Mouse (Mus musculus) adrenal gland, adult 8-10 months (tissue): ENCODE data around the gene Ablim1. TPM values are rescaled to one million over a fixed set of nuclear protein-coding genes. Genes with fewer than 3 reads are reported as not detected.

Experiments
- DNase-seq: peaks from one replicate; pipeline ENCODE4 v3.0.0; 2022
- total RNA-seq, 4 experiments: library from RNA; stranded (reverse); gene quantifications; 2 replicates each; pipeline ENCODE4 v1.2.4; 2022

The Ablim1 gene
- total RNA-seq, 4 experiments from 2014 or later, result 31.0 to 43.9 (median 33.1) TPM

DNA sequence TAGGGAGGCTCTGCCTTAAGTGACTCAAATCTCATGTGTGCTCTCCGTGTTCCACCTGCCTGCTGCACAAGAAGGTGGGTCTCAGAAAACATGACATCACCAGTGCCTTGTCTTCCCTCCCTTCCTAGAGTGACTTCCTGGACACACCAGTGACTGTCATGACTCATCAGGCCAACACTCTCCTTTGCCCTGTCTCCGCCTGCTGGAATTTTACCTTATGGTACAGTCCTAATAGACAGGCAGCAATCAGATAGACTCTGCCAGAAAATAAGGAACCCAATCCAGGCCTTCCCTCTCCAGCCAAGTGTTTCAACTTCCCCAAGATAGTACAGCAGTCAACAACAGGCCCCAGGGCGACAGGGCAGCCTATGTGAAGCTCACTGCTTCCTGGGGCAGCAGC, 133.8 kb downstream of the Ablim1 start:
- DNase-seq, result no peak

DNA sequence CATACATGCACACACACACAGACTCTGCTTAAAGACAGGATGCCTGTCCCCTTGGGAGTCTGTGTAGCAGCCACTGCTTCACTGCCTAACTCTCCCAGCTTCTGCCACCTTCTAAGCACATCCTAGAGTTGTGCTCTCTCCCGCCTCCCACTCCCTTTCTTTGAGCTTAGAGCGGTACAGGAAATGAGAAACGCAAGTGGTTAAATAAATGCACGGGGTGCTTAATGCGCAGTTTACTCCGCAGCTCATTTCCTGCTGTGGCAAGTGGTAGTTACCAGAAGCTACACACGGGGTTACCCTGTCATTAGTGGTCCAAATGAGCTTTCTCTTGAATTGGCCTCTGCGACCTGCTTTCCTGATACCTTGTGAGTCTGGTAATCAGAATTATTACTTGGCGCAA, 134.4 kb downstream of the Ablim1 start:
- DNase-seq, result no peak

DNA sequence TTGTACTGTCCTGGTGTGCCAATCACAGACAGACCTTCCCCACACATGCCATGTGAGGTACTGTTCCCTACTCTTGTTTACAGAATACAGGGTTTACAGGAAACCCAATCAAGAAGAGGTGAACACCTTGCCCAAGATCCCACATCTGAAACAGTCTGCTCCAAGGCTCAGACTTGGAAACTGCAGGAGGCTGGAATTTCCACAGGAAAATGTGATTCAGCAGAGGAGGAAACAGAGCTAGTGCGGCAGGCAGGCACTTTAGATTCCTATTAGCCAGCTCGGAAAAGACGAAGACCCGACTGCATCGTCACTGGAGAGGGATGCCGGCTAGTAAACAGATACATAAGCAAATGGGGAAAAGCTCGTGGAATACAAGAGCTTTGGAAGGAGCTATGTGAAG, 135.4 kb downstream of the Ablim1 start:
- DNase-seq, result no peak

DNA sequence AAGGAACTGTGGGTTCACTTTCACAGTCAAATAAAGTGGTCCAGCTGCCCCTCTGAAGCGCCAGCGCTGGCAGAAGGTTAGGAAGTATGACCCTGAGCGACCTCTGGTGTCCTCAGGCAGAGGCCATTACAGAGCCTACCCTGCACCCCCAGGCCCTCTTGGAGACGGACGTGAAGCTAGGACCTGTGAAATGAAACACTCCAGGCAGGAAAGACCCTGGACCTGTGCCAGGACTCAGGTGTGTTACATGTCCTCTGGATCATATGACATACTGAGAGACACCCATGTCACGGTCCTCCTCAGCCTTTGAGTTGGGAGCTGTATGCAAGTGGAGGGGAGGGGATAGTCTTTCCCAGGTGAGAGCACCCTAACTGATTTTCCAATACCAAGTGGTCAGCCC, 137.4 kb downstream of the Ablim1 start:
- no peak for DNase-seq

DNA sequence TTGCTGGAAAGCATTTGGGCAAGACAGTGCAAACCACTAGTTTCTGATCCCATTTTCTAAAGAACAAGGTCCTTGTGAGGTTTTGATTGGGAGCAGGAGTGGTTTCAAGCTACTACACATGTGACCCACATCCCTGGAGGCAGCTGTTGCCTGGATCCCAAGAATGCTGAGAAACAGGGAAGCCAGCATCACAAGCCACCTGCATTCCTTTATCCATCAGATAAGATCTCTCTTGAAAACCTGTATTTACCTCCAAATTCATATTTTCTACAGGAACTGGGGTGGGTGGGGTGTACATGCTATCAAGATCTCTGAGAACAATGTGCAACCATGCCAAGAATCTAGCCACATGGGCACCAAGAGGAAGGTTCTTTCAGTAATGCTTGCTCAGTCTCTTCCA, 139.6 kb downstream of the Ablim1 start:
- DNase-seq, result no peak

DNA sequence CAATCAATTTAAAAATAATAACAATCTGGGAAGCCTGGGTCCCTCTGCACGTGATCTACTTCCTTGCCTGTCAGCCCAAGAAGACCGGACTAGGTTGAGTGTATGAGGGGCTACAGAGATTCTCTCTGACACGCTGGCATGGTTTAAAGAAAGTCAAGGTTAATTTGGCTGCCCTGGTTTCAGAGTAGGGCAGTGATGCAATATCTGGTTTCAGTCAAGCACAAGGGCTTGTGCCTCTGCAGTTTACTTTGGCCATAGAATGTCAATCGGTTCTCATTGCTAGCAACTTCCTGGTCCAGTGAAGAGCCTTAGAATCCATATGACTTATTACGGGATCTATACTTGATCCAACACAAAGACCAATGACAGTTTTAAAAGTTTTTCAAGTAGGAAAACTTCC, 140.2 kb downstream of the Ablim1 start:
- DNase-seq, result no peak

DNA sequence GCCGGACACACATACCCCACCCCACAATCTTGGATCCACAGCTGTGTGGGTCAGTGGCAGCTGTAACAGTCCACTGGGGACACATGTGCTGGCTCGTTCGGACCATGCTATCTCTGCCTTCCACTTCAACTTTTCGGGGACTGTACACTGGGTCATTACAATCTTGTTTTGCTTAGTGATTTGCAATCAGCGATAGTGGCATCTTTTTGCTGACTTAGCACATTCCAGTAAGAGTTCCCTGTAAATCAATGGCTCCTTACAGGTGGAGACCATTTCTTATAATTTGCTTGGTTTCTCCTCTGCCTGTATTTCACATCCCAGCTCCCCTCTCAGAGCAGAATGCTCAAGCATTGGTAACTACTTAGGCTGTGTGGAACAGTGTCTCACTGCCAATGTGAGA, 140.7 kb downstream of the Ablim1 start:
- DNase-seq, result no peak

DNA sequence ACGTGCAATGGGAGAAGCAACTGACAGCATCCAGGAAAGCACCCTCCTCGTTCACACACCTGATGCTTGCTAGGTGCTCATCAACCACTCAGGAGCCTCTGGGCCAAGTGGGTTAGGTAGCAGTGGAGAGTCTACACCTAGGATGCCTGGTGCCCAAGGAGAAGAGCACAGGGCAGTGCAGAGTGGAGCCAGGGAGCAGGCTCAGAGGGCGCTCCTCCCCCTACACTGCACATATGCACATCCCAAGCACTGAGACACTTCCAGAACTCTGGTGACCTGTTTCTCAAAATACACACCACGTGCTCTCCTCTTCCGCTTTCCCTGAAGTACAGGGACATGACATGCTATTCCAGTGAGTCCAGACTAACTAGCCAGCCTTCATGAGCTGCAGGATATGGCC, 142.4 kb downstream of the Ablim1 start:
- DNase-seq, result no peak

DNA sequence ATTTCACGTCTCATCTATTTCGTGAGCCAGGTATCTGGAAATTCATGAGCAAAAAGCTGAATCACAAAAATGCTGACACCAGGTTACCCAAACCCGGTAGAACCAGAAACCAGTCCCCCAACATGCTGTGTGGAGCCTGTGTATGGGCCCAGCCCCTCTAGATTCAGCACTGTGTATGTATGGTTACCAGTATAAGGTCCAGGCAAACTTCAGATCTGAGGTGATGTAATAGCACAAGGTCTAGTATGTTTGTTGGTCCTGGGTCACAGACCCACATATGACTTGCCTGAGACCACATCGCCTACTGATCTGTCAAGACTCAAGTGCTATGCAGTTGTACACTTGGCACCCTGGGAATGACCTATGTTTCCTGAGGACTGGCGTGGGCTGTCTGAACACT, 143.8 kb downstream of the Ablim1 start:
- no peak for DNase-seq

DNA sequence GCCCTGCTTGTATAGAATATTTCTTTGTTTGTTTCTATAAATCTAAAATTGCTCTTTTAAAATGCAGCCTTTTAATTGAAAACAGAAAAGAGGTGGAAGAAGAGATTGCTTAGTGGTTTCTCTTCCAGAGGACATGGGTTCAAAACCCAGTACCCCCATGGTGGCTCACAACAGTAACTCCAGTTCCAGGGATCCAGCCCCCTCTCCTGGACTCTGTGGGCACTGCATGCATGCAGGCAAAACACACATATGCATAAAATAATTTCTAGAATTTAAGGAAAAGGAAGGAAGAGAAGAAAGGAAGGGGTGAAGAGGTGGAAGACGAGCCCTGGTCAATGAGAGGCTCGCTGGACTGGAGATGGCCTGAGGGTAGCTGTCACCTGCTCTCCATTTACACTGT, 145.2 kb downstream of the Ablim1 start:
- no peak for DNase-seq

DNA sequence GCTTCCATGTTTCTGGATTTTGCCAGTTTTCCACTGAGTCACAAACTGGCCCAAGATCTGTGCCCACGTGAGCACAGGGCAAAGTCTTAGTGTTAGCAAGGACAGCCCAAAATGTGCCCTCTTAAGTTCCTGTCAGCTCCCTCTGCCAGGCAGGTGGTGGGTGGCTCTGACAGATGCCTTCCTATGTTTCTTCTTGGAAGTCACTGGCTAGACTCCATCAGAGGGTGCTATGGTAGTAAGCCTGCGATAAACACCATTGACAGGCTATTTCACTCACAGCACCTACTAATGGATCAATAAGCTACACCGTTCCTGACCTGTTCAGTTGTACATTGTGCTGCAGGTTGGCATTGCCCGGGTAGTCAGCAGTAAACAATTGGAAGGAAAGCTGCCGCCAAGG, 147.0 kb downstream of the Ablim1 start:
- no peak for DNase-seq

DNA sequence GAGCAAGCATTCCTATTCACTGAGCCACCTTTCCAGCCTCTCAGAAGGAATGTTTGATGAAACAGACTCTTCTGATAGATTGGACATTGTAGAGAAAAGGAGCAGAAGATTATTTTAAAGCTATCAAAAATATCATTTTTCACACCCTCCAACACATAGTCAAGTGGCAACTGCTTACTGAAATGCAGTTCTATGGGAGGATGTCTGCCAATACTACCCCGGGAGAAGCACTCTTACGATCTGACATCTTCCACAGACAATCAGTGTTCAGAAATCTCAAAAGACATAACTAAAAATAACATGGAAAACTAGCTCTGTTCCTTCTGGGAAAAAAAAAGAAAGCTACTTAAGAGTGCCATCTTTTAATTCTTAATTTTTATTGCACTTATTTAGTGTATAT, 149.8 kb downstream of the Ablim1 start:
- DNase-seq, result no peak

DNA sequence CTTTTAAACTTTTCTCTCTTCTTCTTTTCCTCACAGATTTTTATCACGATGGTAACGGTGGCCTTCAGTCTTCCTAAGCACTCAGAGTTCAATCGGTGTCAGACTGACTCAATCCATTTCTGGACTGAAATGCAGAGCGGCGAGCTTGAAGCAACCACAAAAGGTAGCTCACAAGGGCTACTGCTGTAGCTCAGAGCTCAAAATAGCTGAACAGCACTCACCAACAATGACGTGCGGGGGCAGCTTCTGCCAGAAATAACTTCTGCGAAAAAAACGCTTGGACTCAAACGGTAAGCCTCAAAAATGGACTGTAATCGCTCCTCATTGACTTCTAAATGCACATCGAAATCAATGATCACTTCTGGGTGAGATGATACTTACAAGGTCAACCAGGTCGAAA, 151.4 kb downstream of the Ablim1 start:
- no peak for DNase-seq

DNA sequence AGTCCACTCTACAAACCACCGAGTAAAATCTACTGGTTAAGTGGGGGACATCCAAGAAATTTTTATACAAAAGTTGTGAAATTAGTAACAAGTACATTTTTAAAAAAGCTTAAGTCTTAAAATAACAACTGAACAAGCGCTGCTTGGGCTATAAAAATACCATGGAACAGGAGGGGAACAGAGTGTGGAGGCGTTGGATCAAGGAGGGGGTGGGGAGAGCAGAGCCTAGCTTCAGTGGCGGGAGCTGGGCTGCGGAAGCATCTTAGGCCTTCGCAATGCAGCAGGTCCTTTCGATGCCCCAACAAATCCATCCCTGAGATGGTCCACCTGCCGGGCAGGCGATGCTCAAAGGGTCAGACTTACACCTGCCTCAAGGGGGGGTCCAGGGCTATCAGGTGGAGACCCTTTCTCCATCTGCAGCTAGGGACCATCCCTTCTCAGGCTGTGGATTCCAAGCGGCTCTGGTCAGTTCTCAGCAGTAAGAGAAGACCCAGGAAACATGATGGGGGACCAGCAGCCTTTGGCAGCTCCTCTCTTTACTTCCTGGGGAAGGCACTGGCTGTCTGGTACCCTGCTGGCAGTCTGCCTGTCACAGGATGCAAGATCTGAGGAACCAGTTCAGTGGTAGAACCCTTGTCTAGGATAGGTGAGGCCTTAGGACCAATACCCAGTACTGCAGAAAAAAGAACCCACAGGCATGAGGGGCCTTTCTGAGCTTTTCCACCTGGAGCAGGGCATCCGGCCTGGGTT, 152.6 kb downstream of the Ablim1 start:
- no peak for DNase-seq

DNA sequence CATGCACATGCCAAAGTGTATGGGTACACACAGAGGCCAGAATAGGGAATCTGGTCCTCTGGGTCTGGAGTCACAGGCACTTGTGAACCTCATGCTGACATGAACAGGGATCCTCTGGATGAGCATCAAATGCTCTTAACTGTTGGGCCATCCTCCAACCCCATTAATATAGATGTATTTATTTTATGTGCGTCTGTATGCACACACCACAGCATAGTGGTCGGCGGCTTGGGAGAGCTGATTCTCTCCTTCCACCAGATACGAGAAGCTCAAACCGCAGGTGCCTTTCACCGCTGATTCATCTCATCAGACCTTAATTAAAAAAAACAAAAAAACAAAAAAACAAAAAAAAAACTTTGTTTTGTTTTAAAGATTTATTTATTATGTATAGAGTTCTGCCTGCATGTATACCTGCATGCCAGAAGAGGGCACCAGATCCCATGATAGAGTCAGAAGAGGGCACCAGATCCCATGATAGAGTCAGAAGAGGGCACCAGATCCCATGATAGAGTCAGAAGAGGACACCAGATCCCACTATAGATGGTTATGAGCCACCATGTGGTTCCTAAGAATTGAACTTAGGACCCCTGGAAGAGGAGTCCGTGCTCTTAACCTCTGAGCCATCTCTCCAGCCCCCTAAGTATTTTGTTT, 153.6 kb downstream of the Ablim1 start:
- DNase-seq, result no peak

DNA sequence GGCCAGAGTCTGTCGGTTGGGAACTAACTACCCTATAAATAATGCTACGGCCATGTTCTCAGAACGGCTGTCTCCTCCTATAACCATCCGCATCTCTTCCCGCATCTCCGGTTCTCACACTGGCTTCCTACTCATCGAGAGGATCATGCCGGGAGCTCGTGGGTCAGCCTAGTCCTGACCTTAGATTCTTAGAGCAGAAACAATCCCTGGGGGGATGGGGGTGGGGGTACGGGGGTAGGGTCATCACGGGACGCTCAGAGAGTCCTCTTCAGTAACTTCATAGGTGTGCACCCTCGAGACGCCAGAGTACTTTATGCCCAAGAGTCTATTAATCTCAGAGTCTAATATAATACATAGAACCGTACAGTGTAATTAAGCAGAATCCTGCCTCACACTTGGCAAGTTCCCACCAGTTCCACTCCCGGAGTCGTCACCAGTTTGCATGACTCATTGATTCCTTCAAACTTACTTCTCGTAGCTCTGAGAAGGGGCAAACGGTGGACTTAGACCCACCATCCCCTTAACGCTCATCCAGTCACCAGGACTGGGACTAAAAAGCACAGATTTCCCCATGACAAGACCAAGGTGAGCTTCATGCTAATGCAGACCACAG, 156.9 kb downstream of the Ablim1 start:
- no peak for DNase-seq

DNA sequence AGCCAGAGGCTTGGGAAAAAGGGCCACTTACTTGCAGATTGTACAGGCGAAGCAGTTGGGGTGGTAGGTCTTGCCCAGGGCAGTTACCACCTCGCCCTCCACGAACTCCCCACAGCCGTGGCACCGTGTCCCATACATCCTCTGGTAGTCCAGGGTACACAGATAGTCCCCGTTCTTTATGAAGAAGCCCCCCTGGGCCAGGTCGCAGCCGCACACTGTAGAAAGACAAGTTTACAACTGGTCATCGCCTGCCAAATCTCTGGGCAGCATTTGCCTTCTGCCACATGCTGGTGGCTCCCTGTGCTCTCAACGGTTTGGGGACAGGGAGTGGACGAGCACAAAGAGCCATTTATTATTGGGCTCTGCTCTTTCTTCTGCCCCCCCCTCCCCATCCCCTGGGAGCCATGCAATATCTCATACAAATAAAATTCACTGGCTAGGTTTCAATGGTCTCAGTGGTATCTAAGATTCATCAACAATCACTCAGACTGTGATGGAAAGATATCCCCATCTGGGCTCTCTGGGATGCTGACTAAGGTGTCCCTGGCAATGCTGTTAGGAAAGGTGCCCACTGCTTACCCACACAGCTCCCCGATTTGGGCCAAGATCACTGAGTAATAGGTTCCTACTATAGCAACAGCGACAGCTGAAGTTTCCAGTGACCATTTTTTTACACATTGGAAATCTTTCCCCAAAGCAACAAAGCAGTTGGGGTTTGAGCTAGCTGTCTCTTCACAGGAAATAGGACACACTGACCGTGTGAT, 159.4 kb downstream of the Ablim1 start:
- no peak for DNase-seq

DNA sequence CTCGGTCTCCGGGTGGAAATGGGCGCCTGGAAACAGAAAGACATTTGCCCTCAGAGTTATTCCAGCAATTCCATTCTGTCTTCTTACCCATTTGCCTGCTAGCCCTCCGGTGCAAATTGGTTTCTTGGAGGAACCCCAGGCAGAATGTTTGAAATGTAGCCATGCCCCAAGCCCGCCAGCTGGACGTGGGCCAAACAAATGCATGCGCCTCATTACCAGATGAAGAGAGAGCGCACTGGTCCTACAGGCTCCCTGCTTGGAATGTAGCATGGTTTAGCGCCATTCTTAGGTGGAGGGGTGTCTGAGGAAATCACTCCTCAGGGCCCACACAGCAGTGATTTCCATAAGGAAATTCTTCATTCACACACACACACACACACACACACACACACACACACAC, 162.4 kb downstream of the Ablim1 start:
- no peak for DNase-seq

DNA sequence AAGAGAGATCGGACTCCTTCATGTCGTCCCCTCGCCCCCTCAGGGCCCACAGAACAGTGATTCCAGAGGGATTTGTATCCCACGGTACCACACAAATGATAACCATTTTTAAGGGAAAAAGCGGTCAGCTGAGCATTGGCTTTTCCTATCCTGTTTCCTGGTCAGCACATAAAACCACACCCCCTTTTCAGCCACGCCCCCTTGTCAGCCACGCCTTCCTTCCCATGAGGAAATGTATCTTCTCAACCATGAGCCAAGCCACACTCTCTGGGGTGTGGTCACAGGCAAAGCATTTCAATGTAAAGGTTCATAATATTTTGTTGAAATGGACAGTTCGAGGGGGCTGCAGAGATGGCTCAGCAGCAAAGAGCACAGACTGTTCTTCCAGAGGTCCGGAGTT, 163.2 kb downstream of the Ablim1 start:
- DNase-seq, result no peak

DNA sequence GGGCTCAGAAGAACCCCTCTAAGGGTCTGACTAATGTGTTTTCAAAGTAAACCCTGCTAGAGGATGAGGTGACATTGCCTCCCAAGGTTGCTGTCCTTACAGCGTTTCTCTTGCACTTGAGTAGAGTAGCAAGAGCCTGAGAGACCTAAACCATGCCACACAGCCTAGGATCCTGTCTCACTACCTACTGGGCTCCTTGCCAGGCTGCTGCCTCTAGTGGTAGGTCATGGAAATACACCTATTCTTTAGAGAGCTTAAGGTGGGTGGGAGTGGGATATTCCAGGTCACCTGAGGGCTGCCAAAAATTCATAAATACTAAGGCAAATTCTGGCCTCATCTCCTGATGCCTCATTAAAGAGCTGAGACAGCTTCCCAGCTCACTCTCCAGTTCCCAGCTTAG, 164.4 kb downstream of the Ablim1 start:
- no peak for DNase-seq

DNA sequence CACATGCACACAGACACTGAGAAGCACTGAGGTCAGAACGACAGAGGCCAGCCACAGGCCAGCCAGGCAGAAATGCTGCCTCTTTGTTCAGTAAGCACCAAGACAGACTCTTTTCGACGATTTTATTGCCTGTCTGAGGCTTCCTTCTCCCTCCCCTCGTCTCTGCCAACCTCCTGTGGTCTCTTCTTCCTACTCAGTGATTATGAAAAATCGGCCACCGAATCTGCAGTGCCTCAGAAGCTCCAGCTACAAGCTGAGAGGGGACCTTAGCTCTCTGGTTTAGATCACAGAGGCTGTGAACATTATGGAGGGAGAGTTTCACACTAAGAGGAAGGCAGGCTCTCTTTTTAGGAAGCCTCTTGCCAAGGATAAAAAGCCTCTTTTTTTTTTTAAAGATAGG, 167.0 kb downstream of the Ablim1 start:
- DNase-seq, result no peak

DNA sequence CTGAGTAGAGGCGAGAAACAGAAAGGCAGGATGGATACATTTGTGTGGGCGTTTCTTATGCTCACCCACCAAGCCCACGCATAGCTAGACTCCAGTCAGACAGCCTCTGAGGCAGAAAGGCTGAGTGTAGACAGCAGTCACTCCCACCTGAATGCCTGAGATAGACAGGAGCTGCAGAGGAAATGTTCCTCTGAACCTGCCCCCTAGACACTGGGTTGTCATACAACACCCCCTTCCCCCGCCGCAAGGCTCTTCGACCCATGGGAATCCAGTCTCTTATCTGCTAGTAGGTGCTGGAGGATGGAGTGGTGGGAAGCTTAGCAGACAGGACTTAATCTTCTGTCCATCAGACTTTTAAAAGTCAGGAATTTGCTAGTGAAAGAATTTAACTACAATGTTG, 167.8 kb downstream of the Ablim1 start:
- DNase-seq, result no peak

DNA sequence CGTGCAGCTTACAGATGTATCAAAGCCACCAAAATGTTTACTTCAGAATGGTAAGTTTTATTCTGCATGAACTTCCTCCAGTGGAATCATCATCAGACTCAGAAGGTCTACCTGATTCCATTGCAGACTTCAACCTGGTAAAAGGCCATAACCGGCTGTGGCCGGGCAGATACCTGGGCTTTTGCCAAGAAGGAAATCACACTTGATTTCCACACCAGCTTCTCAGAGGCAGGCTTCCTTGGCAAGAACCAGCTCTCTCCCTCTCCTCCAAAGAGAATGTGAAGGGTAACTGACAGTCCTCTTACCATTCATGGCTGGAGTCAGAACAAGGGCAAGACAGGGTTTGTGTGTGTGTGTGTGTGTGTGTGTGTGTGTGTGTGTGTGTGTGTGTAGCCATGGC, 171.1 kb downstream of the Ablim1 start:
- DNase-seq, result no peak
